Mouse (Mus musculus) hindbrain, embryonic 11.5 days (tissue): ENCODE measurements around the gene C8g. TPM values are rescaled to one million over a fixed set of nuclear protein-coding genes. Genes with fewer than 3 reads are reported as not detected.

Source experiments
- ATAC-seq: fragments of 200-750 bp; cut with Nextera tagmentation; 2 replicates; pipeline ENCODE4 v1.8.0; 2017; ENCODE audit warnings: mild to moderate bottlenecking, moderate TSS enrichment, moderate library complexity; ENCODE audit not compliant: low FRiP score
- DNase-seq: peaks from one replicate; pipeline ENCODE4 v3.0.0-alpha.2; 2015; ENCODE audit warnings: low spot score
- H3K27ac ChIP-seq: fragments of 300-500 bp; sonication (generic); 2 replicates; pipeline ENCODE4 v1.5.1; 2014; ENCODE audit warnings: mild to moderate bottlenecking, low read depth, low read length
- H3K27me3 ChIP-seq: fragments of 300-500 bp; sonication (generic); 2 replicates; pipeline ENCODE4 v1.6.1; 2014; ENCODE audit warnings: mild to moderate bottlenecking, low read length, moderate library complexity, mixed read lengths; ENCODE audit not compliant: control insufficient read depth, insufficient read depth
- H3K36me3 ChIP-seq: fragments of 300-500 bp; sonication (generic); 2 replicates; pipeline ENCODE4 v1.6.1; 2014; ENCODE audit warnings: mild to moderate bottlenecking, low read length, moderate library complexity, mixed read lengths; ENCODE audit not compliant: control insufficient read depth, insufficient read depth
- H3K4me1 ChIP-seq: fragments of 300-500 bp; sonication (generic); replicated peaks from 2 replicates; pipeline ENCODE4 v1.6.1; 2014; ENCODE audit warnings: low read length, mixed read lengths; ENCODE audit not compliant: control insufficient read depth, insufficient read depth
- H3K4me2 ChIP-seq: fragments of 300-500 bp; sonication (generic); replicated peaks from 2 replicates; pipeline ENCODE4 v1.6.1; 2014; ENCODE audit warnings: mild to moderate bottlenecking, low read depth, low read length
- H3K4me3 ChIP-seq: fragments of 300-500 bp; sonication (generic); 2 replicates; pipeline ENCODE4 v1.5.1; 2014; ENCODE audit warnings: low read depth, low read length
- H3K9ac ChIP-seq: fragments of 300-500 bp; sonication (generic); 2 replicates; pipeline ENCODE4 v1.6.1; 2014; ENCODE audit warnings: low read depth, low read length
- H3K9me3 ChIP-seq: fragments of 300-500 bp; sonication (generic); 2 replicates; pipeline ENCODE4 v1.6.1; 2016; ENCODE audit warnings: low read length; ENCODE audit not compliant: control insufficient read depth
- WGBS: fragments of 180-500 bp; shearing (Covaris S2); extraction: QIAGEN DNeasy Blood & Tissue Kit; methylation state at CpG from one replicate; pipeline ENCODE4 v1.1.7; 2014; 5-methylcytosine and 5-hydroxymethylcytosine counted together
- polyA plus RNA-seq: library from polyadenylated mRNA; unstranded; fragments of >200 nt; fragmentation: Nextera tagmentation; extraction: Ambion mirVana; gene quantifications from 2 replicates; pipeline ENCODE4 v1.2.1, GENCODE M21; 2014

Gene C8g
- polyA plus RNA-seq, 1 experiment from 2014 or later = 6.1 TPM

DNA sequence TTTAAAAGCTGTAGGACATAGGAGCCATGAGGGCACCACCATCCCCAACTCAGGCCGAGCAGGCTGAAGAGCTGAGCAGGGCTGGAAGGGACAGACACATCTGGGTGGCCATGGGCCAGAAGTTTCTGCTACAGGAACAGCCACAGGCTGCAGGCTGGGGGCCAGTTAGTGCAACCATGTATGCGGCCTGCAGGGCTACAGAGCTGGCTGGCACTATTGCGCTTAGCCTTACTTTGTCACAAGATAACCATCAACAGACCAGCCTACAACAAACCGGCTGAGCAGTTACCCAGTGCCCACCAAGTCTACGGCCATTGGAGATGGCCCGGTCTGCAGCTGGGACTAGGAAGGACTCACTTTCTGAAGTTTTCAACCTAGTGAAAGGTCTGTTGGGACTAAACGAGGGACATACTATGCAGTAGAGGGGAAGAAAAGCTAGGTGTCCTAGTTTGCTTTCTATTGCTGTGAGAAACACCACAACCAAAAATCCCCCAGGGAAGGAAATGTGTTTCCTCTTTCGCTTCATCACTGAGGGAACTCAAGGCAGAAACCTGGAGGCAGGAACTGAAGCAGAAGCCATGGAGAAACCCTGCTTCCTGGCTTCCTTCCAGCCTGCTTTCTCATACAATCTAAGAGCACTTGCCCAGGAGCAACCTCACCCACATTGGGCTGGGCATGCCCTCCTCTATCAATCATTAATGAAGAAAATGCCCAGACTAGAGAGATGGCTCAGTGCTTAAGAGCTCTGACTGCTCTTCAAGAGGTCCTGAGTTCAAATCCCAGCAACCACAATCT is 50.5 kb downstream of the C8g start:
- H3K9me3 ChIP-seq = no peaks in the 10 kb centered on the region

More for the DNA sequence above, 50.5 kb downstream of the C8g start:
- Histone ChIP-seq H3K27ac (no peak overlapping the region), H3K4me1 (no peaks in the 10 kb centered on the region), H3K4me3 (no peak overlapping the region), H3K36me3 (no peaks in the 10 kb centered on the region), H3K9ac (no peak overlapping the region), H3K27me3 (no peaks in the 10 kb centered on the region), H3K4me2 (no peak overlapping the region)
- DNase-seq = no peak
- 89% methylated on average over 8 of the region's 8 CpGs for WGBS
- ATAC-seq = no peak

Other genes starting within 250 kb of the C8g start
- 12.2 and 14.6 TPM in 2 replicates for gene Tmem203, start 246.3 kb downstream of the C8g start, polyA plus RNA-seq
- gene Tprn, start 239.1 kb downstream of the C8g start, polyA plus RNA-seq = 4.0 and 4.5 TPM in 2 replicates
- gene Ssna1, start 229.3 kb downstream of the C8g start, polyA plus RNA-seq = 244 and 248 TPM in 2 replicates
- 107 and 110 TPM in 2 replicates for gene Anapc2, start 229.2 kb downstream of the C8g start, polyA plus RNA-seq
- not detected in 2 replicates for gene Tmem210, start 213.6 kb downstream of the C8g start, polyA plus RNA-seq
- not detected in 2 replicates for gene Lrrc26, start 211.8 kb downstream of the C8g start, polyA plus RNA-seq
- gene Grin1, start 182.5 kb downstream of the C8g start, polyA plus RNA-seq = 3.6 and 3.9 TPM in 2 replicates
- gene Man1b1, start 169.4 kb downstream of the C8g start, polyA plus RNA-seq = 86.7 and 133 TPM in 2 replicates
- 13.4 and 21.3 TPM in 2 replicates for gene Dpp7, start 145.4 kb downstream of the C8g start, polyA plus RNA-seq
- gene Uap1l1, start 136.0 kb downstream of the C8g start, polyA plus RNA-seq = 4.1 and 6.5 TPM in 2 replicates
- gene Sapcd2, start 129.4 kb downstream of the C8g start, polyA plus RNA-seq = 41.0 and 45.2 TPM in 2 replicates
- gene Entpd2, start 105.8 kb downstream of the C8g start, polyA plus RNA-seq = 0.21 TPM in 1 of 2 replicates, not detected in the other
- 123 and 151 TPM in 2 replicates for gene Npdc1, start 102.4 kb downstream of the C8g start, polyA plus RNA-seq
- gene Fut7, start 78.5 kb downstream of the C8g start, polyA plus RNA-seq = 0.11 TPM in 1 of 2 replicates, not detected in the other
- gene Abca2, start 73.0 kb downstream of the C8g start, polyA plus RNA-seq = 3.5 and 3.7 TPM in 2 replicates
- gene Clic3, start 44.9 kb downstream of the C8g start, polyA plus RNA-seq = 0.57 TPM in 1 of 2 replicates, not detected in the other
- 27.6 and 28.0 TPM in 2 replicates for gene Paxx, start 40.6 kb downstream of the C8g start, polyA plus RNA-seq
- 0.39 and 0.64 TPM in 2 replicates for gene Ptgds, start 31.7 kb downstream of the C8g start, polyA plus RNA-seq
- not detected in 2 replicates for gene Lcn12, start 7.8 kb downstream of the C8g start, polyA plus RNA-seq
- 64.2 and 75.3 TPM in 2 replicates for gene Fbxw5, start 969 bp downstream of the C8g start, polyA plus RNA-seq
- 25.3 and 32.3 TPM in 2 replicates for gene Traf2, start 45.2 kb upstream of the C8g start, polyA plus RNA-seq
- 380 and 436 TPM in 2 replicates for gene Edf1, start 56.1 kb upstream of the C8g start, polyA plus RNA-seq
- gene Mamdc4, start 73.1 kb upstream of the C8g start, polyA plus RNA-seq = 3.0 and 4.2 TPM in 2 replicates
- gene Phpt1, start 73.5 kb upstream of the C8g start, polyA plus RNA-seq = 161 and 167 TPM in 2 replicates
- 0.38 and 0.59 TPM in 2 replicates for gene Ajm1, start 80.0 kb upstream of the C8g start, polyA plus RNA-seq
- 53.3 and 55.3 TPM in 2 replicates for gene Rabl6, start 106.8 kb upstream of the C8g start, polyA plus RNA-seq
- 0.14 and 0.22 TPM in 2 replicates for gene Ccdc183, start 116.0 kb upstream of the C8g start, polyA plus RNA-seq
- 17.6 and 18.0 TPM in 2 replicates for gene Tmem141, start 120.3 kb upstream of the C8g start, polyA plus RNA-seq
- gene Fcna, start 126.3 kb upstream of the C8g start, polyA plus RNA-seq = 0.57 and 0.82 TPM in 2 replicates
- not detected in 2 replicates for gene Lcn8, start 151.4 kb upstream of the C8g start, polyA plus RNA-seq
- not detected in 2 replicates for gene Lcn5, start 156.2 kb upstream of the C8g start, polyA plus RNA-seq
- not detected in 2 replicates for gene Lcn6, start 175.1 kb upstream of the C8g start, polyA plus RNA-seq
- gene Lcn10, start 181.0 kb upstream of the C8g start, polyA plus RNA-seq = 0.20 TPM in 1 of 2 replicates, not detected in the other
- not detected in 2 replicates for gene Obp2a, start 198.3 kb upstream of the C8g start, polyA plus RNA-seq
- gene Bmyc, start 205.0 kb upstream of the C8g start, polyA plus RNA-seq = 65.1 and 71.6 TPM in 2 replicates
- not detected in 2 replicates for gene Obp2b, start 235.3 kb upstream of the C8g start, polyA plus RNA-seq